Mouse (Mus musculus) spleen, postnatal 36 days (tissue): ENCODE measurements around the gene Slx1b.
"Not testable (repeated sequence)": the region's sequence is repeated elsewhere in the genome, so short reads cannot be mapped to it uniquely, and the experiment has no call there.

Experiments
- DNase-seq, 2 experiments: peaks; one replicate each; pipeline ENCODE4 v3.0.0; 2022; ENCODE audit warnings: low spot score in 2 of 2, mixed read lengths in 1 of 2

Slx1b gene

GRCm38 (mm10) chr7:126695631-126696207, at the start of gene Slx1b:
Gene Slx1b (minus strand): TSS chr7:126695784.
- peak; percentile 92 to 93 for DNase-seq

GRCm38 (mm10) chr7:126741964-126742482, 46.4 kb upstream of the Slx1b start:
- DNase-seq: no peak

GRCm38 (mm10) chr7:126741452-126741851, 45.9 kb upstream of the Slx1b start:
- no peak for DNase-seq

GRCm38 (mm10) chr7:126740977-126741376, 45.4 kb upstream of the Slx1b start:
- no peak for DNase-seq

GRCm38 (mm10) chr7:126740132-126740735, 44.6 kb upstream of the Slx1b start:
- no peak for DNase-seq

- DNase-seq: no peak
These were observed 44.0 kb upstream of the Slx1b start for GRCm38 (mm10) chr7:126739551-126739950.

- DNase-seq: no peak
These were observed 40.5 kb upstream of the Slx1b start for GRCm38 (mm10) chr7:126736122-126736521.

GRCm38 (mm10) chr7:126730256-126730789, 34.7 kb upstream of the Slx1b start:
- DNase-seq: not testable (repeated sequence)

- DNase-seq: no peak
These were observed 30.1 kb upstream of the Slx1b start for GRCm38 (mm10) chr7:126725667-126726066.

GRCm38 (mm10) chr7:126725077-126725476, 29.5 kb upstream of the Slx1b start:
- no peak for DNase-seq

GRCm38 (mm10) chr7:126721635-126722034, 26.1 kb upstream of the Slx1b start:
- no peak for DNase-seq

- DNase-seq: no peak
These were observed 23.3 kb upstream of the Slx1b start for GRCm38 (mm10) chr7:126718787-126719337.

GRCm38 (mm10) chr7:126717566-126717965, 22.0 kb upstream of the Slx1b start:
- DNase-seq: no peak

GRCm38 (mm10) chr7:126715679-126716078, 20.1 kb upstream of the Slx1b start:
- no peak for DNase-seq

GRCm38 (mm10) chr7:126711910-126712309, 16.3 kb upstream of the Slx1b start:
- DNase-seq: no peak

- no peak for DNase-seq
These were observed 14.7 kb upstream of the Slx1b start for GRCm38 (mm10) chr7:126710266-126710665.

- DNase-seq: no peak
These were observed 12.8 kb upstream of the Slx1b start for GRCm38 (mm10) chr7:126708175-126708952.

- DNase-seq: peak; percentile 83 to 86
These were observed 12.0 kb upstream of the Slx1b start, which contains the start of gene Coro1a for GRCm38 (mm10) chr7:126707442-126708174. Gene Coro1a (minus strand): TSS chr7:126707787.

GRCm38 (mm10) chr7:126704121-126704980, 8.8 kb upstream of the Slx1b start:
- DNase-seq: peak; percentile 94 to 95

GRCm38 (mm10) chr7:126703757-126704077, 8.1 kb upstream of the Slx1b start:
- DNase-seq: peak; percentile 48 to 57
